ENCODE assay signal across 9 mouse cellular contexts in genomic region chr3:16466388-16466787, GRCm38 (mm10).
A peak's percentile ranks its signal among the peaks of the same experiment; 100 is the strongest.
DNase-seq lines count a peak whose midpoint lies in the region; ATAC-seq and TF ChIP-seq lines count a peak whose summit lies in the region.
"Had no signal": no experiment of that assay in that cellular context is flagged by ENCODE, and none has a peak within 500 bp of the region (broad histone marks: within the 10 kb centered on the region; RNA-seq: fewer than 3 reads in every experiment).

No protein-coding gene starts in this region.

- H3K4me3 ChIP-seq in ES-E14 (ENCODE audit: insufficient read depth in 1 of 2, low read depth in 1 of 2, low read length in 2 of 2, poor library complexity in 1 of 2, severe bottlenecking in 1 of 2), result no peak overlapping the region
- H3K4me3 ChIP-seq in stomach, postnatal 0 days (ENCODE audit: low read depth, low read length), result no peak overlapping the region
- H3K4me3 ChIP-seq: liver, embryonic 13.5 days had no signal

- DNase-seq in 416B (ENCODE audit: low read depth) (peak; percentile 50), ES-E14 (ENCODE audit: low read depth, low spot score) (no peak)
- peak; percentile 78 to 85 for DNase-seq in cerebellum, postnatal 10 days
- DNase-seq in frontal cortex, postnatal 14 days (ENCODE audit: low spot score in 2 of 2), result peak; percentile 43 to 69
- peak; percentile 20 for DNase-seq in layer of hippocampus, adult 9-11 months
- peak; percentile 37 for DNase-seq in stomach, postnatal 0 days (ENCODE audit: low spot score)
- DNase-seq in T-cell, adult 2 months (ENCODE audit: low spot score), result no peak
- DNase-seq: liver, embryonic 13.5 days had no signal

- TF ChIP-seq EP300 in stomach, postnatal 0 days (optimal IDR thresholded peaks at IDR 0.05), result no peak

- H3K27ac ChIP-seq in ES-E14 (ENCODE audit: insufficient read depth, low read depth, low read length, poor library complexity, severe bottlenecking), result no peak overlapping the region
- H3K27ac ChIP-seq in stomach, postnatal 0 days (replicated peaks), result no peak overlapping the region
- H3K27ac ChIP-seq: liver, embryonic 13.5 days had no signal

- no peaks in the 10 kb centered on the region for H3K27me3 ChIP-seq in stomach, postnatal 0 days (ENCODE audit: control insufficient read depth, insufficient read depth, low read length)
- H3K27me3 ChIP-seq: liver, embryonic 13.5 days had no signal

- in situ Hi-C loops in ES-E14 (cut with MboI; ENCODE audit: low sequenced_read_pairs in 2 of 2, unreplicated experiment in 2 of 2), result loop anchor here in 1 of 2 experiments (25.0 kb wide), 1 partner anchor 1346 kb away; no protein-coding TSS in a partner anchor

- no peaks in the 10 kb centered on the region for H3K4me1 ChIP-seq in ES-E14 (ENCODE audit: control insufficient read depth in 2 of 2, insufficient read depth in 2 of 2, low read length in 2 of 2, poor library complexity in 1 of 2)
- no peaks in the 10 kb centered on the region for H3K4me1 ChIP-seq in stomach, postnatal 0 days (replicated peaks; ENCODE audit: control insufficient read depth, insufficient read depth)
- H3K4me1 ChIP-seq: liver, embryonic 13.5 days had no signal

- H3K9ac ChIP-seq in ES-E14 (ENCODE audit: insufficient read depth, low read depth, low read length, poor library complexity, severe bottlenecking), result no peak overlapping the region
- no peak overlapping the region for H3K9ac ChIP-seq in stomach, postnatal 0 days (ENCODE audit: low read length)
- H3K9ac ChIP-seq: liver, embryonic 13.5 days had no signal

- ATAC-seq in megakaryocyte progenitor cell, adult 5-6 weeks (replicated peaks; ENCODE audit: poor library complexity), result peak; percentile 69
- ATAC-seq in stomach, postnatal 0 days (ENCODE audit: low FRiP score, low TSS enrichment), result no peak

- peak; percentile 78 for TF ChIP-seq CTCF in stomach, postnatal 0 days (IDR thresholded peaks at IDR 0.05; ENCODE audit: low read depth)

- no peaks in the 10 kb centered on the region for H3K36me3 ChIP-seq in ES-E14 (ENCODE audit: control insufficient read depth, insufficient read depth, low read length, poor library complexity, severe bottlenecking)
- no peaks in the 10 kb centered on the region for H3K36me3 ChIP-seq in stomach, postnatal 0 days (ENCODE audit: control insufficient read depth, insufficient read depth, low read length)
- H3K36me3 ChIP-seq: liver, embryonic 13.5 days had no signal

- H3K4me2 ChIP-seq in stomach, postnatal 0 days (replicated peaks; ENCODE audit: low read depth), result no peak overlapping the region
- H3K4me2 ChIP-seq: liver, embryonic 13.5 days had no signal

- H3K9me3 ChIP-seq in ES-E14 (ENCODE audit: control insufficient read depth, insufficient read depth, low read depth, low read length), result no peaks in the 10 kb centered on the region
- H3K9me3 ChIP-seq in stomach, postnatal 0 days (ENCODE audit: control insufficient read depth, low read length), result no peaks in the 10 kb centered on the region
- H3K9me3 ChIP-seq: liver, embryonic 13.5 days had no signal

- 14% methylated on average over 9 of the region's 9 CpGs for WGBS in stomach, postnatal 0 days

TF ChIP-seq in ES-E14, 5 proteins besides CTCF, POLR2A, EP300 and RAD21:
- peak; percentile 98 for TF ChIP-seq ZC3H11A (IDR thresholded peaks at IDR 0.05; ENCODE audit: borderline replicate concordance, low read depth, low read length)
- TF ChIP-seq HCFC1 (IDR thresholded peaks at IDR 0.05; ENCODE audit: borderline replicate concordance, insufficient read depth, low read length), result no peak
- TF ChIP-seq MAFK (IDR thresholded peaks at IDR 0.05; ENCODE audit: insufficient read depth, low read depth, low read length), result no peak
- peak; percentile 84 for TF ChIP-seq ZNF384 (IDR thresholded peaks at IDR 0.05; ENCODE audit: low read depth, low read length)
TF ChIP-seq in ES-E14: peak in this region for 2.

Comparison
In these comparisons a context has a peak if more than half of its experiments do, and no peak if none do; other contexts are left out.
1. DNase-seq: peak in 416B (single experiment), cerebellum, postnatal 10 days (2 of 2), frontal cortex, postnatal 14 days (2 of 2), layer of hippocampus, adult 9-11 months (single experiment) and stomach, postnatal 0 days (single experiment); none in ES-E14 (single experiment) and T-cell, adult 2 months (single experiment).